Mouse (Mus musculus) neural tube, embryonic 14.5 days (tissue): ENCODE results near the gene Calu. TPM values are rescaled to one million over a fixed set of nuclear protein-coding genes. Genes with fewer than 3 reads are reported as not detected.

Experiments used
- ATAC-seq: fragments of 200-750 bp; cut with Nextera tagmentation; 2 replicates; pipeline ENCODE4 v1.8.0; 2017; ENCODE audit warnings: low read depth, mild to moderate bottlenecking, moderate TSS enrichment, moderate library complexity
- H3K27ac ChIP-seq: fragments of 300-500 bp; sonication (generic); 2 replicates; pipeline ENCODE4 v1.5.1; 2014; ENCODE audit warnings: low read depth, mild to moderate bottlenecking, control low read depth, low read length, moderate library complexity, mixed read lengths
- H3K27me3 ChIP-seq: fragments of 300-500 bp; sonication (generic); 2 replicates; pipeline ENCODE4 v1.6.1; 2014; ENCODE audit warnings: low read length; ENCODE audit not compliant: control insufficient read depth, insufficient read depth
- H3K36me3 ChIP-seq: fragments of 300-500 bp; sonication (generic); 2 replicates; pipeline ENCODE4 v1.6.1; 2014; ENCODE audit warnings: low read length, mixed read lengths; ENCODE audit not compliant: control insufficient read depth, insufficient read depth
- H3K4me1 ChIP-seq: fragments of 300-500 bp; sonication (generic); 2 replicates; pipeline ENCODE4 v1.6.1; 2014; ENCODE audit warnings: low read length; ENCODE audit not compliant: control insufficient read depth, insufficient read depth
- H3K4me2 ChIP-seq: fragments of 300-500 bp; sonication (generic); 2 replicates; pipeline ENCODE4 v1.6.1; 2014; ENCODE audit warnings: mild to moderate bottlenecking, low read depth, low read length, control low read depth
- H3K4me3 ChIP-seq: fragments of 300-500 bp; sonication (generic); 2 replicates; pipeline ENCODE4 v1.5.1; 2014; ENCODE audit warnings: low read depth, low read length, control low read depth, mixed read lengths
- H3K9ac ChIP-seq: fragments of 300-500 bp; sonication (generic); replicated peaks from 2 replicates; pipeline ENCODE4 v1.6.1; 2014; ENCODE audit warnings: low read depth, mild to moderate bottlenecking, control low read depth, low read length, mixed read lengths
- H3K9me3 ChIP-seq: fragments of 300-500 bp; sonication (generic); 2 replicates; pipeline ENCODE4 v1.6.1; 2016; ENCODE audit warnings: low read length; ENCODE audit not compliant: control insufficient read depth
- WGBS: fragments of 180-500 bp; shearing (Covaris S2); extraction: QIAGEN DNeasy Blood & Tissue Kit; methylation state at CpG from one replicate; pipeline ENCODE4 v1.1.7; 2014; 5-methylcytosine and 5-hydroxymethylcytosine counted together
- microRNA-seq: library from miRNA; unstranded; fragments of <30 nt; microRNA quantifications from one replicate; pipeline ENCODE4, GENCODE M21; 2016
- polyA plus RNA-seq: library from polyadenylated mRNA; unstranded; fragments of >200 nt; fragmentation: Nextera tagmentation; extraction: Ambion mirVana; gene quantifications from 2 replicates; pipeline ENCODE4 v1.2.1, GENCODE M21; 2014

Gene Calu
- polyA plus RNA-seq, 1 experiment from 2014 or later: 141 TPM

DNA sequence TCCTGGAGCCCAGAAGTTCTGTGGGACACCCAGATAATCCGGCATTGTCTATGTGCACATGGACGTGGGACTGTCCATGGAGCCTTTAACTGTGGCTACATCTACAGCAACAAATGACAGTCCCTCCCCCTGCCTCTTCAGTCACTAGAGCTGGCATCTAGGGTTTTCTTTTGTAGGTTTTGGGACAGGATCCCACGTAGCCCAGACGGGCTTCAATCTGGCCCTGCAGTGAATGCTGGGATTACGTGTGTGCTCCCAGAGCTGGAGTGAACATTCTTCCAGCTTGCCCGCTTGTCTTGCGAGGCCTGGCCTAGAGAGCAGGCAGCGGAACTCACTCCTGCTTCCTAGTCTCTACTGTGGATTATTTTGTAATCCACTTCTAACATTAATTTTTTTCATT lies 77.2 kb downstream of the Calu start:
- no peak for ATAC-seq
- Histone ChIP-seq H3K36me3 (0 out of 2 replicates have a peak, but pooled peaks cover 4% of the 10 kb centered on the region), H3K4me2 (no peak overlapping the region)

DNA sequence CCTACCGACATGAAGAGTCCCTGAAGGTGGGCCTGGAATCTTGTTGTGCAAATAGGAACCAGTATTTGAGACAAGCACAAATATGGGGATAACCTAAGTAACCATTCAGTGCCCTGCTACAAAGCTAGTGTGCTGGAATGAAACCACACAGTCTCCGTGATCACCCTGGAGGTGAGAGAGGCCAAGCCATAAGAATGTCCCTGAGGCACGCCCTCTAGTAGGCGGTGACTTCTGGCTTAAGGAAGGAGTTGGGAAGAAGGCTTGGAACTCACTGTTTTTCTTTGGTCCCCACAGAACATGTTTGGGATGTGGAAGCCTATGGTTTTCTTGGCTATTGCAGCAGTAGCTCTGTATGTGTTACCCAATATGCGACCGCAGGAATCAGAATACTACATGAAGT lies 78.5 kb downstream of the Calu start:
- 76% methylated on average over 6 of the region's 6 CpGs for WGBS
- Histone ChIP-seq H3K9me3 (no peaks in the 10 kb centered on the region), H3K9ac (no peak overlapping the region), H3K27me3 (no peaks in the 10 kb centered on the region), H3K4me2 (no peak overlapping the region), H3K36me3 (0 out of 2 replicates have a peak, but pooled peaks cover 4% of the 10 kb centered on the region), H3K4me3 (no peak overlapping the region), H3K4me1 (no peaks in the 10 kb centered on the region), H3K27ac (no peak overlapping the region)
- no peak for ATAC-seq

More for the DNA sequence above, 77.2 kb downstream of the Calu start:
- Histone ChIP-seq H3K4me3 (no peak overlapping the region), H3K4me1 (no peaks in the 10 kb centered on the region), H3K27me3 (no peaks in the 10 kb centered on the region), H3K9ac (no peak overlapping the region), H3K9me3 (no peaks in the 10 kb centered on the region), H3K27ac (no peak overlapping the region)
- 91% methylated on average over 8 of the region's 8 CpGs for WGBS

Small RNA genes lying within 50 kb of the gene (microRNA-seq; reads per million reads assigned to microRNA genes)
- gene Gm26220 (not detected), gene Gm44354 (not detected)

Other genes starting within 250 kb of the Calu start
- 44.5 and 55.4 TPM in 2 replicates for gene Rbm28, start 183.1 kb upstream of the Calu start, polyA plus RNA-seq
- gene Prrt4, start 168.5 kb upstream of the Calu start, polyA plus RNA-seq: 8.9 and 14.7 TPM in 2 replicates
- gene Impdh1, start 131.7 kb upstream of the Calu start, polyA plus RNA-seq: 77.6 and 83.7 TPM in 2 replicates
- 27.9 and 30.3 TPM in 2 replicates for gene Hilpda, start 75.6 kb upstream of the Calu start, polyA plus RNA-seq
- gene Fam71f2, start 68.5 kb upstream of the Calu start, polyA plus RNA-seq: 0.44 and 0.64 TPM in 2 replicates
- not detected in 2 replicates for gene Fam71f1, start 28.9 kb upstream of the Calu start, polyA plus RNA-seq
- 0.37 and 1.6 TPM in 2 replicates for gene Opn1sw, start 40.4 kb downstream of the Calu start, polyA plus RNA-seq
- gene Ccdc136, start 48.2 kb downstream of the Calu start, polyA plus RNA-seq: 55.7 and 69.1 TPM in 2 replicates
- 4.9 and 5.0 TPM in 2 replicates for gene Flnc, start 85.2 kb downstream of the Calu start, polyA plus RNA-seq
- 281 and 350 TPM in 2 replicates for gene Atp6v1f, start 119.6 kb downstream of the Calu start, polyA plus RNA-seq
- 0.55 and 0.70 TPM in 2 replicates for gene Atp6v1fnb, start 123.4 kb downstream of the Calu start, polyA plus RNA-seq
- 15.1 and 20.6 TPM in 2 replicates for gene Kcp, start 159.9 kb downstream of the Calu start, polyA plus RNA-seq
- 0.95 and 2.3 TPM in 2 replicates for gene Irf5, start 178.6 kb downstream of the Calu start, polyA plus RNA-seq